Mouse (Mus musculus): ENCODE measurements around the gene C5ar2. TPM values are rescaled to one million over a fixed set of nuclear protein-coding genes. Genes with fewer than 3 reads are reported as not detected.
"Not testable (repeated sequence)": the region's sequence is repeated elsewhere in the genome, so short reads cannot be mapped to it uniquely, and the experiment has no call there.

The C5ar2 gene
- polyA plus RNA-seq, 1 experiment from 2014 or later, result 1.1 TPM

DNA sequence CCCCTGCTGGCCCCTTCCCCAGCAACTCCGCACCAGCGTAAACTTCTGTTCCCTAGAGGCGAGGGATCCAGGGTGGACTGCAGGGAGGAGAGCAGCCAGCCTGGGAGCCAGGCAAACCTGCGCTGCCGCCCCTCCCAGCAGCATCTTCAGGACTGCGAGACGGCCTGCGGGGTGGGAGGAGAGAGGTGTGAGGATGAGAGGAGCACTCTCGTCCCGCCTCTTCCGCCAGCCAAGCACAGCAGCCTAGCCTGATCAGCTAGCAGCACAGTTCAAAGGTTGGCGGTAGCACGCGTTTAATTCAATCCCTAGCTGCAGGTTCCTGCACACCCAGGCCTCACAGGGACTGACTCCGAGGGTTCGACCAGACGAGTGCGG, 29.8 kb upstream of the C5ar2 start:
- Histone ChIP-seq H3K27me3 (replicated peaks) (peaks cover under 1% of the 10 kb centered on the region; the same call in 1 of the 2 replicates), H3K36me3 (peaks cover 39% of the 10 kb centered on the region), H3K4me3 (peak overlapping the region; percentile 79), H3K4me1 (replicated peaks) (peaks cover 32% of the 10 kb centered on the region), H3K9me3 (replicated peaks) (no peaks in the 10 kb centered on the region), H3K9ac (peak overlapping the region; percentile 76), H3K27ac (ENCODE audit: poor library complexity, severe bottlenecking) (peak overlapping the region; percentile 82), H3K4me2 (peak overlapping the region; percentile 81)
- WGBS, result under 1% methylated on average over 18 of the region's 18 CpGs
- ATAC-seq (ENCODE audit: insufficient number of reproducible peaks, low FRiP score), result peak; percentile 77

DNA sequence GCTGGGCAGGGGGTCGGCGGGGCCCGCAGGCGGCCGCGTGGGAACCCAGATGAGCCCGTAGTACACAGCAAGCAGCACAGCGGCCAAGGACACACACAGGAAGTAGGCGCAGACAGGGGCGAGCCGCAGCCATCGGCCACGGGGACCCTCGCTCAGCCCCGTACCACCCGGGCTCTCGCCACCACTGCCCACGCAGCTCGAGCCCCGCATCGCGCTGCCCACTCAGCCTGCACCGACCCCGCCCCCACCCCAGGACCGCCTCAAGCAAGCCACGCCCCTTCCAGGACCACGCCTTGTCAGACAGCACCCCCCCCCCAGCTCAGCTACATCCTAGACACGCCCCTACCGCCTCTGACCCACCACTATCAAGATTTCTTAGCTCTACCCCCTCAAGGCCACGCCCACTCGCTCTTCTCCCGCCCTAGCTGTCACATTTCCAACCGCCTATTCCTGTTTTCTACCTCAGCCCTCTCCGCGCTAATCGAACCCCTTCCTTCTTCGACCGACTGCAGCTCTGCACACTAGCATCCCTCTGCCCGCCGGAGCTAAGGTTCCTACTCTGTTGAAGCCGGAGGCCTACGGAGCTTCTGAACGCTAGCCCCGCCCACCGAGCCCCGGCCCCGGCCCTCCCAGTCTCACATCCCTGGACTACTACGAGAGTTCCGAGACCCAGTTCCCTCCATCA, 29.3 kb upstream of the C5ar2 start, which contains the start of gene Inafm1:
Inafm1 (minus strand) TSS at position 537 of the 685 bp plus-strand sequence.
- Histone ChIP-seq H3K27me3 (replicated peaks) (peaks cover 3% of the 10 kb centered on the region; the same call in 1 of the 2 replicates), H3K27ac (ENCODE audit: poor library complexity, severe bottlenecking) (peak within 1 kb of the TSS; percentile 82), H3K4me3 (peak within 1 kb of the TSS; percentile 79), H3K9ac (peak within 1 kb of the TSS; percentile 76), H3K4me1 (replicated peaks) (peaks cover 32% of the 10 kb centered on the region), H3K36me3 (peaks cover 38% of the 10 kb centered on the region), H3K4me2 (peak within 1 kb of the TSS; percentile 81), H3K9me3 (replicated peaks) (no peaks in the 10 kb centered on the region)
- 3% methylated on average over 34 of the region's 49 CpGs for WGBS
- ATAC-seq (ENCODE audit: insufficient number of reproducible peaks, low FRiP score), result peak; percentile 89

DNA sequence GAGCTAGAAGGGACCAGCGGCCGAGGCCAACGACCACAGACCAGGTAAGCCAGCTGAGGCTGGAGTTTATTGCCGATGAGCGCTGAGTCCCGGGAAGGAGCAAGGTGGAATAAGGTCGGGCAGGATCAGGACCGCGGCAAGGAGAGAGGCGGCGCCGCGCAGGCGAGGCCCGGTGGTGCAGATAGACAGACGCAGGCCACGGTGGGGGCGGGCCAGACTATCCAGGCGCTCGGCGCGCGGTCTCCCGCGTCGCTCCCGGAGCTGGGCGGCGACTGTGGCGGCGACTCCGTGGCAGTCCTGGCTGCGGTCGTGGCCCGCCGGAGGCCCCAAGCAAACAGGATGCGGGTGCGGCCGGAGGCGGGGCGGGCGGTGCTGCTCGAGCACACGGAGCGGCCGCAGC, 28.7 kb upstream of the C5ar2 start:
- ATAC-seq (ENCODE audit: insufficient number of reproducible peaks, low FRiP score), result peak; percentile 85
- WGBS, result 0% methylated on average over 42 of the region's 46 CpGs
- H3K27me3 ChIP-seq (replicated peaks), result peaks cover 3% of the 10 kb centered on the region; the same call in 1 of the 2 replicates
- peak overlapping the region; percentile 82 for H3K27ac ChIP-seq (ENCODE audit: poor library complexity, severe bottlenecking)
- peaks cover 32% of the 10 kb centered on the region for H3K36me3 ChIP-seq
- H3K9me3 ChIP-seq (replicated peaks), result no peaks in the 10 kb centered on the region
- H3K4me3 ChIP-seq, result peak overlapping the region; percentile 79
- peak overlapping the region; percentile 81 for H3K4me2 ChIP-seq
- peaks cover 32% of the 10 kb centered on the region for H3K4me1 ChIP-seq (replicated peaks)
- peak overlapping the region; percentile 76 for H3K9ac ChIP-seq

DNA sequence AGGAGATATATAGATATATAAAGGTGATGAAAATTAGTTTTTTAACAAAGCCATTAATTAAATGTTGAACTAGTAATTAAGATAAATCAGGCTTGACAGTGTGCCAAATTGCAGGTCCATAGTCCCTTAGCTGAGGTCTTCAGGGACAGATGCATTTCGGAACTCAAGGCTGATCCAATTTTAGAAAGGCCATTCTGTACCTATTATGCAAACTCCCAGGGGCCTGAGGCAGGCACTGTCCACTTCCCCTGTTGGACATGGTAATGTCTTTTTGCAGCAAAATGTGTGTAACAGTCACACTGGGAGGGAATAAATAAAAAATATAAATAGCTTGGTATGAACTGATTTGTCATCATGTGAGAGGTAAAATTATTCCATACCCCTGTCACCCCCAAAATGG, 27.2 kb upstream of the C5ar2 start:
- no peak overlapping the region for H3K27ac ChIP-seq (ENCODE audit: poor library complexity, severe bottlenecking)
- peaks cover 17% of the 10 kb centered on the region for H3K36me3 ChIP-seq
- no peak overlapping the region for H3K4me2 ChIP-seq
- H3K9ac ChIP-seq, result no peak overlapping the region
- H3K4me1 ChIP-seq (replicated peaks), result peaks cover 32% of the 10 kb centered on the region
- peaks cover 2% of the 10 kb centered on the region; the same call in 1 of the 2 replicates for H3K9me3 ChIP-seq (replicated peaks)
- no peak overlapping the region for H3K4me3 ChIP-seq
- ATAC-seq (ENCODE audit: insufficient number of reproducible peaks, low FRiP score), result no peak
- WGBS, result 78% methylated on average over 1 of the region's 1 CpGs
- peaks cover 3% of the 10 kb centered on the region; the same call in 1 of the 2 replicates for H3K27me3 ChIP-seq (replicated peaks)

DNA sequence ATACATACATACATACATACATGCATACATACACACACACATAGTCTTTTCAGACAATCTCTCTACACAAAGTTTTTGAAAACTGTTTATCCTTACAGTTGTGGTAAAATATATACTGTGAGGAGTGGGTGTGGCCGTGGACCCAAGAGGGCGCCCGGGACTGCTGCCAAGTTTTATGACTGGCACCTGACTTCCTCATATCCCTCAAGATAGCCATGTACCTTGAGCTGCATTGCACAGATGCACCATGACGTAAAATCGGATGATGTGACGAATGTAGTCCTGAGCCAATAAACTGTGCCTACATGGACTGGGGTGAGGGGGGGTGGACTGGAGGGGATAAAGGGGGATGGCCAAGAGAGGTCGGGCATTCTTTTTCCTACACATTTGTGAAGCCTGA, 22.6 kb upstream of the C5ar2 start:
- not testable (repeated sequence) for H3K9ac ChIP-seq; H3K36me3 ChIP-seq; H3K4me1 ChIP-seq (replicated peaks); H3K27me3 ChIP-seq (replicated peaks); H3K4me2 ChIP-seq; H3K27ac ChIP-seq (ENCODE audit: poor library complexity, severe bottlenecking); ATAC-seq (ENCODE audit: insufficient number of reproducible peaks, low FRiP score); H3K4me3 ChIP-seq
- WGBS, result 86% methylated on average over 7 of the region's 7 CpGs
- peaks cover 14% of the 10 kb centered on the region for H3K9me3 ChIP-seq (replicated peaks)

DNA sequence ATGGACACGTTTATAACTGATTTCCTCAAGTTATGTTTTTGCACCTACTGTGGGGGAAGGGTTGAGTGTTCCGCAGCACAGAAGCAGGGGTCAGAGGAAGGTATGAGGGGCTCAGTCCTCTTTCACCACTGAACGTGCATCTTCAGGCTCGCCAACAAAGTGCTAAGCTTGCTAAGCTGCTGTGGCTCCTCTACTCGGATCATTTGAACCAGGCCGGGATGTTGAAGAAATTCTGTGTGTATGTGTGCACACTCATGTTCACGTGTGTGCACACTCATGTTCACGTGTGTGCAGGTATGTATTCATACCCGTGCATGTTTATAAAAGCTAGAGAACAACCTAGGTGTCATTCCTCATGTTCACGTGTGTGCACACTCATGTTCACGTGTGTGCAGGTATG, 21.9 kb upstream of the C5ar2 start:
- Histone ChIP-seq H3K4me2 (no peak overlapping the region), H3K27me3 (replicated peaks) (peaks cover 3% of the 10 kb centered on the region; the same call in 1 of the 2 replicates), H3K4me3 (no peak overlapping the region), H3K36me3 (0 out of 2 replicates have a peak, but pooled peaks cover 4% of the 10 kb centered on the region), H3K9me3 (replicated peaks) (peaks cover 14% of the 10 kb centered on the region), H3K9ac (no peak overlapping the region), H3K27ac (ENCODE audit: poor library complexity, severe bottlenecking) (no peak overlapping the region), H3K4me1 (replicated peaks) (no peaks in the 10 kb centered on the region)
- 81% methylated on average over 11 of the region's 11 CpGs for WGBS
- ATAC-seq (ENCODE audit: insufficient number of reproducible peaks, low FRiP score), result no peak

DNA sequence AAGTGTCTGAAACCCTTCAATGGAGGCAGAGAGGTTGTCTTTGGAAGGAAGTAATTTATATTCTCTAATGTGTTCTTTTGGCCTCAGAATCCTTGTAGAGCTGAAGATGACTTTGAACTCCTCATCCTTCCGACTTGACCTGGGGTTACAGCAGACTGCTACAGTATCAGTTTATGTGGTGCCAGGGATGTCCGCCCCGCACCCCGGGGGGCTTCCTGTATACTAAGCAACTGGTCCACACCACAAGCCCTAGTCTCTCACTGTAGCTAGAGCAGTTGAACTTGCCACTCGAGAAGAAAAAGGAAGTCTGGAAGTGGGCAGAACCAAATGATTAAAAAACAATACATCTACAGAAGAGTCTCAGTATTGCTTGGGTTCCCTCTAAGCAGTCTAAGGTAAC, 19.9 kb upstream of the C5ar2 start:
- Histone ChIP-seq H3K9ac (no peak overlapping the region), H3K36me3 (0 out of 2 replicates have a peak, but pooled peaks cover 4% of the 10 kb centered on the region)
- 70% methylated on average over 5 of the region's 5 CpGs for WGBS

DNA sequence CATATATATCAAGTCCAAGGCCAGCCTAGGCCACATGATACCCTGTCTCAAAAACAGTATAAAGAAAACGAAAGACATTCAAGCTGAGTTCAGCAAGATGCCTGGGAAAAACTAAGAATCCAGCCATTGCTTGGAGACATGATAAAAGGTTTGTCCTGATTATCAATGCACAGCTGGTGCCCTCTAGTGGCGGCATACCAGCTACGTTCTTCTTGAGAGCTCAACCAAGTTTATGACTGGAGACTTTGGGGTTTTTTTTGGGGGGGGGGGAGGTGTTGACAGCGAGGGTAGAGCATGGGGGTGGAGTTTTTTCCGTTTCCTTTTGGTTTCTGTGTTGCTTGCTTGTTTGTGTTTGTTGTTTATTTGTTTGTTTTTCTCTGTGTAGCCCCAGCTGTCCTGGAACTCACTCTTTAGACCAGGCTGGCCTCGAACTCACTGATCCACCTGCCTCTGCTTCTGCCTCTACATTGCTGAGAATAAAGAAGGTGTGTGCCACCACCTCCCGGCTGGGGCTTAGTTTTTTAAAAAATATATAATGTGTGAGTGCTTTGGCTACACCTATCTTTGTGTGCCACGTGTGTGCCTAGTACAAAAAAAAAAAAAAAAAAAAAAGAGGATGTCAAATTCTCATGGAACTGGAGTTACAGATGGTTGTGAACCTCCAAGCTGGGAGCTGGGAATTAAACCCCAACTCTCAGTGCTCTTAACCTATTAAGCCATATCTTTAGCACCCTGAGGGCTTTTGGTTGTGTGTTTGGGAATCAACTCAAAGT, 19.2 kb upstream of the C5ar2 start:
- H3K36me3 ChIP-seq, result no peaks in the 10 kb centered on the region
- no peaks in the 10 kb centered on the region for H3K4me1 ChIP-seq (replicated peaks)
- 25% methylated on average over 8 of the region's 8 CpGs for WGBS
- ATAC-seq (ENCODE audit: insufficient number of reproducible peaks, low FRiP score), result no peak
- H3K9me3 ChIP-seq (replicated peaks), result peaks cover 14% of the 10 kb centered on the region
- no peaks in the 10 kb centered on the region; the same call in 1 of the 2 replicates for H3K27me3 ChIP-seq (replicated peaks)
- H3K4me2 ChIP-seq, result no peak overlapping the region
- H3K9ac ChIP-seq, result no peak overlapping the region
- H3K27ac ChIP-seq (ENCODE audit: poor library complexity, severe bottlenecking), result no peak overlapping the region
- no peak overlapping the region for H3K4me3 ChIP-seq

More for the DNA sequence above, 19.9 kb upstream of the C5ar2 start:
- Histone ChIP-seq H3K27me3 (replicated peaks) (peaks cover 3% of the 10 kb centered on the region; the same call in 1 of the 2 replicates), H3K4me1 (replicated peaks) (no peaks in the 10 kb centered on the region), H3K4me2 (no peak overlapping the region), H3K9me3 (replicated peaks) (peaks cover 14% of the 10 kb centered on the region), H3K27ac (ENCODE audit: poor library complexity, severe bottlenecking) (no peak overlapping the region), H3K4me3 (no peak overlapping the region)
- ATAC-seq (ENCODE audit: insufficient number of reproducible peaks, low FRiP score), result no peak

DNA sequence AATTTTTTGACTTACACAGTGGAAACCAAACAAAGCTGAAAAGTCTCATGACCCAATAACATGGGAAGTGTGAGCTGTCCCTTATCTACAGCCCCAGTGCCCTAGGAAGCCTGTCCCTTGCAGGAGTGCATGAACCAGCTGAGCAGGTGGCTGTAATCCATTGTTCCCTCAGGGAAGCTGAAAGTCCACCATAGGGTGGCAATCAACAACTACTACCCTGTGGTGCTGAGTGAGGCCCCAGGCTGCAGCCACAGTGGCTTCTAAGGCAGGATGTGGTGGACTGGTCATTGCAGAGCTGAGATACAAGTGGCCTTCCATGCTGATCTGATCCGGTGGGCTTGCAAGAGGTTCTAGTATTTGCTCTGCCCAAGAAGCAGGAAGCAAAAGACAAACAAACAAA, 17.1 kb upstream of the C5ar2 start:
- Histone ChIP-seq H3K36me3 (no peaks in the 10 kb centered on the region), H3K27ac (ENCODE audit: poor library complexity, severe bottlenecking) (no peak overlapping the region), H3K4me1 (replicated peaks) (no peaks in the 10 kb centered on the region), H3K27me3 (replicated peaks) (no peaks in the 10 kb centered on the region), H3K4me3 (no peak overlapping the region), H3K4me2 (no peak overlapping the region), H3K9me3 (replicated peaks) (peaks cover 12% of the 10 kb centered on the region), H3K9ac (no peak overlapping the region)
- ATAC-seq (ENCODE audit: insufficient number of reproducible peaks, low FRiP score), result no peak
- WGBS, result 33% methylated on average over 1 of the region's 1 CpGs

DNA sequence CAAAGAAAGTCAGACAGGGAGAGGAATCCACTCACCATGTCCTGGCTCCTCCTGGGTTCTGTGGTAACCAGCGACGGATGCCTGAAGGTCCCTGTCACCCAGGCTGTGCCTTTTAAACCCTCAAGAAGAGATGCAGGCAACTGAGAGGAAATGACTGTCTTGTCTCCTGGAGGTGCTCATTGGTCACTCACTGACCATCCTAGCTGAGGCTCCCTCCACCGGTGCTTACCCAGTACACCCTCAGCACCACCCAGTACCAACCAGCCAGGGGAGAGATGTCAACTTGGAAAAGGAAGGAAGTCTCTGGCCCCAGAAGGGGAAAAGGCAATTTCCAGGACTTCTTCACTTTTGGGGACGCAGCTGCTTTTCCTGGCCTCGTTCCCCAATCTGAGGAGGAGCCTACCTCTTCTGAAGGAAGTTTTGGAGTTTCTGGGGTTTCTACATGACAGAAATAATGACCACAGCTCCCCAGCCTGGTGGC, 15.2 kb upstream of the C5ar2 start, which contains the start of gene C5ar1:
C5ar1 (minus strand) TSS at position 431 of the 481 bp plus-strand sequence.
- Histone ChIP-seq H3K27ac (ENCODE audit: poor library complexity, severe bottlenecking) (no peak within 1 kb of the TSS), H3K27me3 (replicated peaks) (no peaks in the 10 kb centered on the region), H3K9ac (no peak within 1 kb of the TSS), H3K9me3 (replicated peaks) (no peaks in the 10 kb centered on the region), H3K4me3 (no peak within 1 kb of the TSS), H3K4me1 (replicated peaks) (no peaks in the 10 kb centered on the region), H3K4me2 (no peak within 1 kb of the TSS), H3K36me3 (no peaks in the 10 kb centered on the region)
- WGBS, result 73% methylated on average over 5 of the region's 5 CpGs
- no peak for ATAC-seq (ENCODE audit: insufficient number of reproducible peaks, low FRiP score)

DNA sequence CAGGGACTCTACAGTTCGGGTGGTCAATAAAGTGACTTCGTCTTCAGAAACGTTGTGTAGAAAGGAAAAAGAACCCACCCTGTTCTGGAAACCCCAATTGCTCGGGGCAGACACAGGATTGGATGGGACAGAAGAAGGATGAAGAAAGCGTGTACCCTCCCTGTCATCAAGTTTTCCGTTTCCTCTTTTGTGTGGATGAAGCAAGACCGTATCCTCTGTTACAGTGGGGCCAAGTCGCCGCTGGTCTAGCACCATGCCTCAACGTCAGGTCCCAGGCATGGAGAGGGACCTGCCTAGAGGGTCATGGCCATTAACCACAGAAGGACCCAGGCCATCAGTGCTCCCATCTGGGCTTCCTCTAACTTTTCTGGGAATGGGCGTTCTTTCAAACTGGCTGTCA, 13.9 kb upstream of the C5ar2 start:
- Histone ChIP-seq H3K9me3 (replicated peaks) (no peaks in the 10 kb centered on the region), H3K36me3 (no peaks in the 10 kb centered on the region), H3K27me3 (replicated peaks) (no peaks in the 10 kb centered on the region), H3K27ac (ENCODE audit: poor library complexity, severe bottlenecking) (no peak overlapping the region), H3K4me1 (replicated peaks) (no peaks in the 10 kb centered on the region), H3K9ac (no peak overlapping the region), H3K4me3 (no peak overlapping the region), H3K4me2 (no peak overlapping the region)
- ATAC-seq (ENCODE audit: insufficient number of reproducible peaks, low FRiP score), result no peak
- WGBS, result 83% methylated on average over 11 of the region's 11 CpGs
